Comparison of ENCODE assay signal across 8 mouse cellular contexts in genomic region chr10:99263419-99264221, GRCm38 (mm10). TPM values are rescaled to one million over a fixed set of nuclear protein-coding genes. Genes with fewer than 3 reads are reported as not detected.
A peak's percentile ranks its signal among the peaks of the same experiment; 100 is the strongest.
DNase-seq lines count a peak whose midpoint lies in the region; ATAC-seq and TF ChIP-seq lines count a peak whose summit lies in the region.

No protein-coding gene starts in this region.

- H3K27ac ChIP-seq in embryonic facial prominence, embryonic 14.5 days (replicated peaks; ENCODE audit: low read depth, low read length): peak overlapping the region; percentile 98
- peak overlapping the region; percentile 93 for H3K27ac ChIP-seq in hindbrain, embryonic 14.5 days
- peak overlapping the region; percentile 99 for H3K27ac ChIP-seq in limb, embryonic 12.5 days
- peak overlapping the region; percentile 91 for H3K27ac ChIP-seq in midbrain, embryonic 16.5 days (ENCODE audit: low read length)
- peak overlapping the region; percentile 90 for H3K27ac ChIP-seq in thymus, adult 2 months (ENCODE audit: control insufficient read depth, insufficient read depth, low read length)

- peak; percentile 7 for ATAC-seq in embryonic facial prominence, embryonic 14.5 days (ENCODE audit: low read depth)
- ATAC-seq in hindbrain, embryonic 14.5 days (ENCODE audit: low FRiP score): peak; percentile 55
- peak; percentile 30 for ATAC-seq in limb, embryonic 12.5 days (ENCODE audit: insufficient number of reproducible peaks, insufficient read depth, low FRiP score, low TSS enrichment, low read depth)
- peak; percentile 55 for ATAC-seq in midbrain, embryonic 16.5 days

- no peak for TF ChIP-seq CTCF in thymus, adult 2 months (IDR thresholded peaks at IDR 0.05; ENCODE audit: borderline replicate concordance, control insufficient read depth, extremely low read depth, insufficient read depth, low read length, poor library complexity)

- peaks cover 6% of the 10 kb centered on the region for H3K36me3 ChIP-seq in embryonic facial prominence, embryonic 14.5 days (ENCODE audit: control insufficient read depth, insufficient read depth, low read length)
- peaks cover 5% of the 10 kb centered on the region; the same call in 1 of the 2 replicates for H3K36me3 ChIP-seq in hindbrain, embryonic 14.5 days (replicated peaks; ENCODE audit: control insufficient read depth, insufficient read depth)
- peaks cover 7% of the 10 kb centered on the region for H3K36me3 ChIP-seq in limb, embryonic 12.5 days
- H3K36me3 ChIP-seq in midbrain, embryonic 16.5 days (ENCODE audit: control insufficient read depth, insufficient read depth, low read length): no peaks in the 10 kb centered on the region
- no peaks in the 10 kb centered on the region for H3K36me3 ChIP-seq in thymus, adult 2 months (ENCODE audit: control insufficient read depth, insufficient read depth, low read length)

- H3K4me2 ChIP-seq in embryonic facial prominence, embryonic 14.5 days (ENCODE audit: low read depth, low read length): peak overlapping the region; percentile 90
- peak overlapping the region; percentile 90 for H3K4me2 ChIP-seq in hindbrain, embryonic 14.5 days (replicated peaks)
- peak overlapping the region; percentile 88 for H3K4me2 ChIP-seq in limb, embryonic 12.5 days
- peak overlapping the region; percentile 78 for H3K4me2 ChIP-seq in midbrain, embryonic 16.5 days (ENCODE audit: low read length)

- H3K27me3 ChIP-seq in embryonic facial prominence, embryonic 14.5 days (replicated peaks; ENCODE audit: control insufficient read depth, insufficient read depth, low read length): no peaks in the 10 kb centered on the region
- peaks cover 18% of the 10 kb centered on the region; the same call in 1 of the 2 replicates for H3K27me3 ChIP-seq in hindbrain, embryonic 14.5 days (ENCODE audit: control insufficient read depth, insufficient read depth, low read length)
- no peaks in the 10 kb centered on the region for H3K27me3 ChIP-seq in limb, embryonic 12.5 days
- H3K27me3 ChIP-seq in midbrain, embryonic 16.5 days (ENCODE audit: control insufficient read depth, insufficient read depth, low read depth, low read length): no peaks in the 10 kb centered on the region
- no peaks in the 10 kb centered on the region for H3K27me3 ChIP-seq in thymus, adult 2 months (ENCODE audit: control insufficient read depth, insufficient read depth, low read length)

- H3K4me3 ChIP-seq in embryonic facial prominence, embryonic 14.5 days (ENCODE audit: low read depth, low read length): peak overlapping the region; percentile 75
- H3K4me3 ChIP-seq in hindbrain, embryonic 14.5 days (replicated peaks; ENCODE audit: low read length): peak overlapping the region; percentile 74
- peak overlapping the region; percentile 83 for H3K4me3 ChIP-seq in limb, embryonic 12.5 days (replicated peaks)
- peak overlapping the region; percentile 74 for H3K4me3 ChIP-seq in midbrain, embryonic 16.5 days (ENCODE audit: low read depth, low read length)
- peak overlapping the region; percentile 58 for H3K4me3 ChIP-seq in thymus, adult 2 months (ENCODE audit: control insufficient read depth, insufficient read depth, low read length)

- peak overlapping the region; percentile 88 for H3K9ac ChIP-seq in embryonic facial prominence, embryonic 14.5 days (ENCODE audit: low read depth, low read length)
- peak overlapping the region; percentile 90 for H3K9ac ChIP-seq in hindbrain, embryonic 14.5 days
- peak overlapping the region; percentile 98 for H3K9ac ChIP-seq in limb, embryonic 12.5 days (replicated peaks)
- peak overlapping the region; percentile 87 for H3K9ac ChIP-seq in midbrain, embryonic 16.5 days (ENCODE audit: low read depth, low read length)

- DNase-seq in frontal cortex, postnatal 36 days (ENCODE audit: low spot score in 2 of 2): peak; percentile 64 to 67
- no peak for DNase-seq in frontal cortex, postnatal 14 days (ENCODE audit: low spot score in 2 of 2)
- peak; percentile 65 for DNase-seq in NIH3T3 (ENCODE audit: low read depth)
- peak; percentile 52 for DNase-seq in embryonic facial prominence, embryonic 14.5 days (ENCODE audit: low spot score)
- peak; percentile 55 for DNase-seq in hindbrain, embryonic 14.5 days (ENCODE audit: low spot score)
- peak; percentile 60 for DNase-seq in thymus, adult 2 months

- H3K9me3 ChIP-seq in embryonic facial prominence, embryonic 14.5 days (ENCODE audit: control insufficient read depth, low read length): no peaks in the 10 kb centered on the region
- H3K9me3 ChIP-seq in hindbrain, embryonic 14.5 days (ENCODE audit: control insufficient read depth, low read length): no peaks in the 10 kb centered on the region
- H3K9me3 ChIP-seq in limb, embryonic 12.5 days: no peaks in the 10 kb centered on the region
- no peaks in the 10 kb centered on the region for H3K9me3 ChIP-seq in midbrain, embryonic 16.5 days (replicated peaks; ENCODE audit: control insufficient read depth, low read length, poor library complexity, severe bottlenecking)

- H3K4me1 ChIP-seq in embryonic facial prominence, embryonic 14.5 days (ENCODE audit: control insufficient read depth, insufficient read depth, low read length): peaks cover 22% of the 10 kb centered on the region
- peaks cover 35% of the 10 kb centered on the region for H3K4me1 ChIP-seq in hindbrain, embryonic 14.5 days (replicated peaks; ENCODE audit: control insufficient read depth, insufficient read depth, low read length)
- peaks cover 35% of the 10 kb centered on the region for H3K4me1 ChIP-seq in limb, embryonic 12.5 days (replicated peaks)
- peaks cover 27% of the 10 kb centered on the region for H3K4me1 ChIP-seq in midbrain, embryonic 16.5 days (ENCODE audit: control insufficient read depth, insufficient read depth, low read length)
- H3K4me1 ChIP-seq in thymus, adult 2 months (replicated peaks; ENCODE audit: control insufficient read depth, insufficient read depth, low read length): peaks cover 14% of the 10 kb centered on the region

- no peak for TF ChIP-seq POLR2A in thymus, adult 2 months (IDR thresholded peaks at IDR 0.05; ENCODE audit: control insufficient read depth, extremely low read depth, insufficient read depth, low read length, poor library complexity)

- under 1% methylated on average over 64 of the region's 66 CpGs for WGBS in embryonic facial prominence, embryonic 14.5 days
- WGBS in hindbrain, embryonic 14.5 days: under 1% methylated on average over 66 of the region's 66 CpGs
- under 1% methylated on average over 66 of the region's 66 CpGs for WGBS in limb, embryonic 12.5 days
- under 1% methylated on average over 66 of the region's 66 CpGs for WGBS in midbrain, embryonic 16.5 days
- under 1% methylated on average over 66 of the region's 66 CpGs for WGBS in thymus, adult 2 months

RNA-seq across cellular contexts. Expression of gene Dusp6, which starts 0.6 kb away (rescaled TPM):
- 65.2 and 79.7 TPM in 2 replicates for polyA plus RNA-seq in embryonic facial prominence, embryonic 14.5 days (2014; fragmentation: Nextera tagmentation; extraction: Ambion mirVana)
- polyA plus RNA-seq in hindbrain, embryonic 14.5 days (2014; fragmentation: Nextera tagmentation; extraction: Ambion mirVana): 28.4 and 33.0 TPM in 2 replicates
- polyA plus RNA-seq in limb, embryonic 12.5 days (2016; fragmentation: Nextera tagmentation; extraction: Ambion mirVana): 117 and 122 TPM in 2 replicates
- polyA plus RNA-seq in midbrain, embryonic 16.5 days (2015; fragmentation: Nextera tagmentation; extraction: Ambion mirVana): 28.7 and 32.9 TPM in 2 replicates
- 43.9 and 46.1 TPM in 2 replicates for polyA plus RNA-seq in thymus, adult 2 months (2012; rRNA removed)

Comparison
In these comparisons a context has a peak if more than half of its experiments do, and no peak if none do; other contexts are left out.
1. DNase-seq: peak in frontal cortex, postnatal 36 days (2 of 2), NIH3T3 (single experiment), embryonic facial prominence, embryonic 14.5 days (single experiment), hindbrain, embryonic 14.5 days (single experiment) and thymus, adult 2 months (single experiment); none in frontal cortex, postnatal 14 days (0 of 2).
2. Peak in every context shown above with its lines, with median percentiles within 50 percentile points of each other: ATAC-seq, H3K27ac ChIP-seq, H3K4me2 ChIP-seq, H3K4me3 ChIP-seq and H3K9ac ChIP-seq.